In the genomic region with DNA sequence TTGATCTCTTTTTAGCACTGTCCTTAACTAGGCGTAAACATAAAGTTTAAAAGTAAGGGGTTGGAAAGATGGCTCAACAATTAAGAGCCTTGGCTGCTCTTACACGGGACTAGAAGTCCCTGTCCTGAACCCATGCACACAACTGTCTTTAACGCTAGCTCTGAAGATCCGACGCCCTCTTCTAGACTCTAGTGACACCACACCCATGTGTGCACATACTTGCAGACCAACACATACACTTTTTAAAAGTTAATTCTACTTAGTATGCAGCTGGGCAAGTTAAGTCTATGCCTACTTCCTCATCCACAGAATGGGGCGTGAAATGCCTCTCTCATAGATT, we compare ENCODE assay signal across 10 mouse cellular contexts. TPM values are rescaled to one million over a fixed set of nuclear protein-coding genes. Genes with fewer than 3 reads are reported as not detected.
DNase-seq lines count a peak whose midpoint lies in the region; ATAC-seq and TF ChIP-seq lines count a peak whose summit lies in the region.
"Had no signal": no experiment of that assay in that cellular context is flagged by ENCODE, and none has a peak within 500 bp of the region (broad histone marks: within the 10 kb centered on the region; RNA-seq: fewer than 3 reads in every experiment).

No protein-coding gene starts in this region.

- H3K4me1 ChIP-seq in heart, embryonic 12.5 days (replicated peaks): peaks cover 8% of the 10 kb centered on the region; the same call in 1 of the 2 replicates
- peaks cover 20% of the 10 kb centered on the region for H3K4me1 ChIP-seq in lung, embryonic 16.5 days (replicated peaks; ENCODE audit: control insufficient read depth, insufficient read depth, low read length)
- no peaks in the 10 kb centered on the region for H3K4me1 ChIP-seq in limb, embryonic 11.5 days (ENCODE audit: control insufficient read depth, insufficient read depth, low read length)
- H3K4me1 ChIP-seq in stomach, embryonic 16.5 days (ENCODE audit: control insufficient read depth, insufficient read depth, low read length): peaks cover 7% of the 10 kb centered on the region
- H3K4me1 ChIP-seq in thymus, adult 2 months (replicated peaks; ENCODE audit: control insufficient read depth, insufficient read depth, low read length): no peaks in the 10 kb centered on the region

- no peaks in the 10 kb centered on the region for H3K9me3 ChIP-seq in heart, embryonic 12.5 days (replicated peaks)
- H3K9me3 ChIP-seq in lung, embryonic 16.5 days (ENCODE audit: control insufficient read depth, low read length): no peaks in the 10 kb centered on the region
- no peaks in the 10 kb centered on the region for H3K9me3 ChIP-seq in limb, embryonic 11.5 days (ENCODE audit: control insufficient read depth, low read length)
- no peaks in the 10 kb centered on the region for H3K9me3 ChIP-seq in stomach, embryonic 16.5 days (replicated peaks; ENCODE audit: control insufficient read depth, low read length)
- H3K9me3 ChIP-seq: intestine, embryonic 15.5 days had no signal

- H3K36me3 ChIP-seq in heart, embryonic 12.5 days: no peaks in the 10 kb centered on the region
- no peaks in the 10 kb centered on the region for H3K36me3 ChIP-seq in lung, embryonic 16.5 days (ENCODE audit: control insufficient read depth, insufficient read depth, low read length)
- no peaks in the 10 kb centered on the region for H3K36me3 ChIP-seq in limb, embryonic 11.5 days (ENCODE audit: control insufficient read depth, insufficient read depth, low read length)
- no peaks in the 10 kb centered on the region for H3K36me3 ChIP-seq in stomach, embryonic 16.5 days (ENCODE audit: control insufficient read depth, insufficient read depth, low read length)
- no peaks in the 10 kb centered on the region for H3K36me3 ChIP-seq in thymus, adult 2 months (ENCODE audit: control insufficient read depth, insufficient read depth, low read length)
- H3K36me3 ChIP-seq: intestine, embryonic 15.5 days had no signal

- no peak for ATAC-seq in heart, embryonic 12.5 days (ENCODE audit: insufficient number of reproducible peaks, low FRiP score)
- no peak for ATAC-seq in lung, embryonic 16.5 days (ENCODE audit: low read depth)
- ATAC-seq in limb, embryonic 11.5 days (ENCODE audit: insufficient number of reproducible peaks, low FRiP score, low TSS enrichment, low read depth): no peak
- ATAC-seq in stomach, embryonic 16.5 days (ENCODE audit: insufficient read depth, low FRiP score): peak; percentile 18; the same call in 1 of the 2 replicates

- TF ChIP-seq CTCF in thymus, adult 2 months (IDR thresholded peaks at IDR 0.05; ENCODE audit: borderline replicate concordance, control insufficient read depth, extremely low read depth, insufficient read depth, low read length, poor library complexity): no peak

- H3K27ac ChIP-seq in heart, embryonic 12.5 days (ENCODE audit: poor library complexity, severe bottlenecking): no peak overlapping the region
- no peak overlapping the region for H3K27ac ChIP-seq in lung, embryonic 16.5 days (ENCODE audit: low read length)
- H3K27ac ChIP-seq in limb, embryonic 11.5 days (replicated peaks; ENCODE audit: low read depth, low read length): no peak overlapping the region
- no peak overlapping the region for H3K27ac ChIP-seq in stomach, embryonic 16.5 days (ENCODE audit: low read length)
- no peak overlapping the region for H3K27ac ChIP-seq in thymus, adult 2 months (ENCODE audit: control insufficient read depth, insufficient read depth, low read length)
- H3K27ac ChIP-seq: intestine, embryonic 15.5 days had no signal

- H3K9ac ChIP-seq in heart, embryonic 12.5 days: no peak overlapping the region
- H3K9ac ChIP-seq in lung, embryonic 16.5 days (ENCODE audit: low read length): no peak overlapping the region
- no peak overlapping the region for H3K9ac ChIP-seq in limb, embryonic 11.5 days (ENCODE audit: low read length)
- no peak overlapping the region for H3K9ac ChIP-seq in stomach, embryonic 16.5 days (ENCODE audit: low read length)

- 77% methylated on average over 6 of the region's 6 CpGs for WGBS in heart, embryonic 12.5 days
- WGBS in lung, embryonic 16.5 days: 72% methylated on average over 6 of the region's 6 CpGs
- 81% methylated on average over 6 of the region's 6 CpGs for WGBS in limb, embryonic 11.5 days
- 75% methylated on average over 6 of the region's 6 CpGs for WGBS in stomach, embryonic 16.5 days
- WGBS in thymus, adult 2 months: 88% methylated on average over 6 of the region's 6 CpGs

- H3K27me3 ChIP-seq in heart, embryonic 12.5 days (replicated peaks): 0 out of 2 replicates have a peak, but pooled peaks cover 3% of the 10 kb centered on the region
- H3K27me3 ChIP-seq in lung, embryonic 16.5 days (ENCODE audit: control insufficient read depth, insufficient read depth, low read depth, low read length): peaks cover 3% of the 10 kb centered on the region; the same call in 1 of the 2 replicates
- 0 out of 2 replicates have a peak, but pooled peaks cover 4% of the 10 kb centered on the region for H3K27me3 ChIP-seq in limb, embryonic 11.5 days (ENCODE audit: control insufficient read depth, insufficient read depth, low read length)
- H3K27me3 ChIP-seq in stomach, embryonic 16.5 days (ENCODE audit: control insufficient read depth, insufficient read depth, low read length): no peaks in the 10 kb centered on the region
- H3K27me3 ChIP-seq in thymus, adult 2 months (ENCODE audit: control insufficient read depth, insufficient read depth, low read length): no peaks in the 10 kb centered on the region; the same call in 1 of the 2 replicates
- H3K27me3 ChIP-seq: intestine, embryonic 15.5 days had no signal

- DNase-seq in heart, postnatal 4 days: no peak
- DNase-seq in lung, postnatal 4 days: no peak
- DNase-seq in limb, embryonic 11.5 days (ENCODE audit: low spot score): no peak
- no peak for DNase-seq in MN1 (ENCODE audit: low spot score)
- DNase-seq in thymus, adult 2 months: no peak
- DNase-seq: B cell, adult 2 months had no signal

- H3K4me3 ChIP-seq in heart, embryonic 12.5 days: no peak overlapping the region
- peak overlapping the region; percentile 76; the same call in 1 of the 2 replicates for H3K4me3 ChIP-seq in lung, embryonic 16.5 days (ENCODE audit: low read length)
- H3K4me3 ChIP-seq in limb, embryonic 11.5 days (ENCODE audit: low read depth, low read length): no peak overlapping the region
- H3K4me3 ChIP-seq in stomach, embryonic 16.5 days (replicated peaks; ENCODE audit: low read length): no peak overlapping the region
- H3K4me3 ChIP-seq in thymus, adult 2 months (ENCODE audit: control insufficient read depth, insufficient read depth, low read length): no peak overlapping the region

- H3K4me2 ChIP-seq in heart, embryonic 12.5 days: peak overlapping the region; percentile 75
- no peak overlapping the region for H3K4me2 ChIP-seq in lung, embryonic 16.5 days (ENCODE audit: low read depth, low read length)
- peak overlapping the region; percentile 84; the same call in 1 of the 2 replicates for H3K4me2 ChIP-seq in limb, embryonic 11.5 days (ENCODE audit: low read depth, severe bottlenecking)
- peak overlapping the region; percentile 73; the same call in 1 of the 2 replicates for H3K4me2 ChIP-seq in stomach, embryonic 16.5 days (ENCODE audit: low read depth, low read length)

- no peak for TF ChIP-seq POLR2A in thymus, adult 2 months (IDR thresholded peaks at IDR 0.05; ENCODE audit: control insufficient read depth, extremely low read depth, insufficient read depth, low read length, poor library complexity)

RNA-seq across cellular contexts. Expression of gene Tmem136, which starts 0.6 kb away (rescaled TPM):
- polyA plus RNA-seq in heart, embryonic 12.5 days (2016; fragmentation: Nextera tagmentation; extraction: Ambion mirVana): 15.2 and 18.6 TPM in 2 replicates
- 10 to 100 TPM; 11.9 to 12.7 TPM for total RNA-seq in heart, postnatal 4 days (2021)
- polyA plus RNA-seq in lung, embryonic 16.5 days (2015; fragmentation: Nextera tagmentation; extraction: Ambion mirVana): 4.2 and 4.4 TPM in 2 replicates
- 11.5 and 14.5 TPM in 2 replicates for polyA plus RNA-seq in limb, embryonic 11.5 days (2014; fragmentation: Nextera tagmentation; extraction: Ambion mirVana)
- polyA plus RNA-seq in stomach, embryonic 16.5 days (2015; fragmentation: Nextera tagmentation; extraction: Ambion mirVana): 4.0 and 4.5 TPM in 2 replicates
- 0.19 and 0.59 TPM in 2 replicates for polyA plus RNA-seq in thymus, adult 2 months (2012; rRNA removed)

RNA-seq across cellular contexts. Expression of gene Arhgef12, which starts 9.9 kb away (rescaled TPM):
- polyA plus RNA-seq in heart, embryonic 12.5 days (2016; fragmentation: Nextera tagmentation; extraction: Ambion mirVana): 13.3 and 13.9 TPM in 2 replicates
- total RNA-seq in heart, postnatal 4 days (2021): 100 to 1,000 TPM; 139 to 150 TPM
- polyA plus RNA-seq in lung, embryonic 16.5 days (2015; fragmentation: Nextera tagmentation; extraction: Ambion mirVana): 12.1 and 14.4 TPM in 2 replicates
- 11.5 and 12.3 TPM in 2 replicates for polyA plus RNA-seq in limb, embryonic 11.5 days (2014; fragmentation: Nextera tagmentation; extraction: Ambion mirVana)
- 10.6 and 11.2 TPM in 2 replicates for polyA plus RNA-seq in stomach, embryonic 16.5 days (2015; fragmentation: Nextera tagmentation; extraction: Ambion mirVana)
- polyA plus RNA-seq in thymus, adult 2 months (2012; rRNA removed): 5.7 and 7.1 TPM in 2 replicates
